Mouse (Mus musculus) CH12.LX (cell line): ENCODE measurements around the gene Tigit. TPM values are rescaled to one million over a fixed set of nuclear protein-coding genes. Genes with fewer than 3 reads are reported as not detected.

Experiments used
- DNase-seq: peaks from one replicate; pipeline ENCODE4 v3.0.0-alpha.2; 2013; ENCODE audit errors: extremely low read depth
- H3K27ac ChIP-seq: 2 replicates; pipeline ENCODE4 v1.5.1; 2012; ENCODE audit warnings: low read depth, mild to moderate bottlenecking, control low read depth, moderate library complexity; ENCODE audit not compliant: insufficient read depth
- H3K27me3 ChIP-seq: replicated peaks from 2 replicates; pipeline ENCODE3; 2012; ENCODE audit warnings: inconsistent platforms
- H3K36me3 ChIP-seq, 2 experiments: replicated peaks in 1 of 2; 2 replicates each; pipeline versions ENCODE3 to v1.6.1; 2012; ENCODE audit warnings: inconsistent platforms in 1 of 2, low read length in 1 of 2, mild to moderate bottlenecking in 1 of 2, mixed read lengths in 1 of 2, moderate library complexity in 1 of 2; ENCODE audit not compliant: control insufficient read depth in 1 of 2, insufficient read depth in 1 of 2
- H3K4me1 ChIP-seq, 2 experiments: 2 replicates each; pipeline ENCODE4 v1.6.1; 2012; ENCODE audit warnings: inconsistent platforms in 1 of 2, moderate library complexity in 1 of 2; ENCODE audit not compliant: insufficient read depth in 2 of 2, control insufficient read depth in 1 of 2
- H3K4me2 ChIP-seq: 2 replicates; pipeline ENCODE4 v1.6.1; 2012; ENCODE audit warnings: low read depth, mild to moderate bottlenecking, control low read depth; ENCODE audit not compliant: poor library complexity, insufficient read depth, severe bottlenecking
- H3K4me3 ChIP-seq, 3 experiments: fragments of 150-350 bp in 1 of 3; sonication (generic) in 1 of 3; replicated peaks in 1 of 3; 2 replicates each; pipeline versions ENCODE3 to v1.5.1; 2011 to 2012; ENCODE audit warnings: low read depth in 2 of 3, low read length in 2 of 3, mild to moderate bottlenecking in 2 of 3, moderate library complexity in 2 of 3, control low read depth in 1 of 3, improper control_type of control experiment in 1 of 3, inconsistent platforms in 1 of 3, mixed read lengths in 1 of 3; ENCODE audit not compliant: poor library complexity in 1 of 3
- H3K79me2 ChIP-seq: replicated peaks from 2 replicates; pipeline ENCODE4 v1.6.1; 2012; ENCODE audit warnings: mild to moderate bottlenecking, moderate library complexity; ENCODE audit not compliant: control insufficient read depth, poor library complexity, insufficient read depth, severe bottlenecking; ENCODE audit errors: extremely low read depth
- H3K9ac ChIP-seq: 2 replicates; pipeline ENCODE4 v1.6.1; 2012; ENCODE audit warnings: low read depth, mild to moderate bottlenecking, control low read depth, moderate library complexity; ENCODE audit not compliant: insufficient read depth
- H3K9me3 ChIP-seq: replicated peaks from 2 replicates; pipeline ENCODE3; 2012; ENCODE audit warnings: low read length, inconsistent platforms, mixed read lengths
- BHLHE40 ChIP-seq: IDR thresholded peaks from 2 replicates; pipeline ENCODE4 v1.6.1; 2011; ENCODE audit warnings: mild to moderate bottlenecking, low read depth, low read length, improper control_type of control experiment
- CHD1 ChIP-seq: IDR thresholded peaks from 2 replicates; pipeline ENCODE4 v1.6.1; 2012; ENCODE audit warnings: low read depth, low read length, improper control_type of control experiment, inconsistent platforms
- CHD2 ChIP-seq: IDR thresholded peaks from 2 replicates; pipeline ENCODE4 v1.6.1; 2011; ENCODE audit warnings: low read length, improper control_type of control experiment
- E2F4 ChIP-seq: IDR thresholded peaks from 2 replicates; pipeline ENCODE4 v1.6.1; 2011; ENCODE audit warnings: low read depth, low read length, improper control_type of control experiment; ENCODE audit not compliant: insufficient replicate concordance
- ELF1 ChIP-seq: IDR thresholded peaks from 2 replicates; pipeline ENCODE4 v1.6.1; 2014; ENCODE audit warnings: low read depth, mild to moderate bottlenecking, inconsistent platforms, low read length, improper control_type of control experiment
- EP300 ChIP-seq: IDR thresholded peaks from 2 replicates; pipeline ENCODE4 v1.6.1; 2011; ENCODE audit warnings: low read length, improper control_type of control experiment
- GABPA ChIP-seq: IDR thresholded peaks from 2 replicates; pipeline ENCODE4 v1.6.1; 2012; ENCODE audit warnings: low read depth, low read length, improper control_type of control experiment, inconsistent platforms; ENCODE audit not compliant: insufficient replicate concordance
- HCFC1 ChIP-seq: IDR thresholded peaks from 2 replicates; pipeline ENCODE4 v1.6.1; 2012; ENCODE audit warnings: low read depth, mild to moderate bottlenecking, inconsistent platforms, low read length, improper control_type of control experiment
- IRF4 ChIP-seq: IDR thresholded peaks from 2 replicates; pipeline ENCODE4 v1.6.1; 2014; ENCODE audit warnings: low read depth, mild to moderate bottlenecking, inconsistent platforms, low read length, improper control_type of control experiment
- JUN ChIP-seq: IDR thresholded peaks from 2 replicates; pipeline ENCODE4 v1.6.1; 2011; ENCODE audit warnings: low read depth, mild to moderate bottlenecking, low read length, improper control_type of control experiment, moderate library complexity; ENCODE audit not compliant: insufficient read depth
- JUND ChIP-seq: conservative IDR thresholded peaks from 2 replicates; pipeline ENCODE4 v1.6.1; 2011; ENCODE audit warnings: low read depth, low read length, improper control_type of control experiment
- KAT2A ChIP-seq: IDR thresholded peaks from 2 replicates; pipeline ENCODE4 v1.6.1; 2012; ENCODE audit warnings: low read length, improper control_type of control experiment, inconsistent platforms; ENCODE audit not compliant: insufficient replicate concordance
- MAFK ChIP-seq: IDR thresholded peaks from 2 replicates; pipeline ENCODE4 v1.6.1; 2011; ENCODE audit warnings: low read length, improper control_type of control experiment; ENCODE audit not compliant: insufficient replicate concordance
- MAX ChIP-seq: IDR thresholded peaks from 2 replicates; pipeline ENCODE4 v1.6.1; 2011; ENCODE audit warnings: low read length, improper control_type of control experiment
- MAZ ChIP-seq: IDR thresholded peaks from 2 replicates; pipeline ENCODE4 v1.6.1; 2012; ENCODE audit warnings: low read depth, mild to moderate bottlenecking, inconsistent platforms, low read length, improper control_type of control experiment, moderate library complexity
- MEF2A ChIP-seq: IDR thresholded peaks from 2 replicates; pipeline ENCODE4 v1.6.1; 2014; ENCODE audit warnings: low read depth, mild to moderate bottlenecking, inconsistent platforms, low read length, improper control_type of control experiment, borderline replicate concordance
- MXI1 ChIP-seq: IDR thresholded peaks from 2 replicates; pipeline ENCODE4 v1.6.1; 2011; ENCODE audit warnings: mild to moderate bottlenecking, low read depth, low read length, improper control_type of control experiment
- NELFE ChIP-seq: IDR thresholded peaks from 2 replicates; pipeline ENCODE4 v1.6.1; 2011; ENCODE audit warnings: low read depth, low read length, improper control_type of control experiment
- NRF1 ChIP-seq: IDR thresholded peaks from 2 replicates; pipeline ENCODE4 v1.6.1; 2014; ENCODE audit warnings: low read depth, mild to moderate bottlenecking, inconsistent platforms, low read length, improper control_type of control experiment, moderate library complexity
- PAX5 ChIP-seq: IDR thresholded peaks from 2 replicates; pipeline ENCODE4 v1.6.1; 2012; ENCODE audit warnings: low read length, inconsistent platforms, mixed read lengths
- POLR2A ChIP-seq: IDR thresholded peaks from 2 replicates; pipeline ENCODE4 v1.6.1; 2011; ENCODE audit warnings: low read depth, mild to moderate bottlenecking, improper control_type of control experiment, low read length
- POLR2AphosphoS2 ChIP-seq: IDR thresholded peaks from 2 replicates; pipeline ENCODE4 v1.6.1; 2011; ENCODE audit warnings: low read depth, low read length, improper control_type of control experiment
- RAD21 ChIP-seq: IDR thresholded peaks from 2 replicates; pipeline ENCODE4 v1.6.1; 2011; ENCODE audit warnings: low read depth, mild to moderate bottlenecking, low read length, improper control_type of control experiment, moderate library complexity
- SIN3A ChIP-seq: IDR thresholded peaks from 2 replicates; pipeline ENCODE4 v1.6.1; 2012; ENCODE audit warnings: low read length, improper control_type of control experiment, inconsistent platforms
- SMC3 ChIP-seq: IDR thresholded peaks from 2 replicates; pipeline ENCODE4 v1.6.1; 2011; ENCODE audit warnings: low read depth, low read length, improper control_type of control experiment
- USF1 ChIP-seq: IDR thresholded peaks from 2 replicates; pipeline ENCODE4 v1.6.1; 2014; ENCODE audit warnings: low read depth, mild to moderate bottlenecking, inconsistent platforms, low read length, improper control_type of control experiment
- USF2 ChIP-seq: conservative IDR thresholded peaks from 2 replicates; pipeline ENCODE4 v1.6.1; 2011; ENCODE audit warnings: low read depth, low read length, improper control_type of control experiment
- ZC3H11A ChIP-seq: IDR thresholded peaks from 2 replicates; pipeline ENCODE4 v1.6.1; 2012; ENCODE audit warnings: low read depth, mild to moderate bottlenecking, inconsistent platforms, low read length, improper control_type of control experiment
- ZMIZ1 ChIP-seq: IDR thresholded peaks from 2 replicates; pipeline ENCODE4 v1.6.1; 2012; ENCODE audit warnings: low read depth, mild to moderate bottlenecking, inconsistent platforms, low read length, improper control_type of control experiment
- ZNF384 ChIP-seq: IDR thresholded peaks from 2 replicates; pipeline ENCODE4 v1.6.1; 2012; ENCODE audit warnings: low read depth, low read length, improper control_type of control experiment, inconsistent platforms
- dilution Hi-C: fragments of 300-500 bp; cut with MboI; formaldehyde crosslinking; loops from 2 replicates; pipeline ENCODE4 v1.14.3; 2020; ENCODE audit warnings: low sequenced_read_pairs; ENCODE audit not compliant: extremely low pct_unique_long_range_greater_than_20kb, extremely low pct_ligation_motif_present
- in situ Hi-C: fragments of 300-500 bp; cut with MboI; formaldehyde crosslinking; loops from 3 replicates; pipeline ENCODE4 v1.14.3; 2019; ENCODE audit warnings: low sequenced_read_pairs, low pct_ligation_motif_present, low pct_unique_long_range_greater_than_20kb, mixed read lengths
- polyA plus RNA-seq: library from polyadenylated mRNA; unstranded; fragments of >175 nt; gene quantifications from 2 replicates; pipeline ENCODE4 v1.2.1, GENCODE M21; 2012; ENCODE audit warnings: low read depth; ENCODE audit not compliant: insufficient read length
- total RNA-seq, 2 experiments: library from RNA; depleted of rRNA; stranded (reverse); fragments of 300-350 nt in 1 of 2; fragments of >200 nt in 1 of 2; gene quantifications; 2 replicates each; pipeline ENCODE4 v1.2.3; 2012 to 2014

The Tigit gene
- total and polyA plus RNA-seq, 3 experiments: 17.5 to 67.2 (median 55.4) TPM

GRCm38 (mm10) chr16:43700575-43700974, 36.6 kb upstream of the Tigit start:
- H3K4me2 ChIP-seq: no peak overlapping the region
- peaks cover 10 to 32% of the 10 kb centered on the region in 2 experiments for H3K4me1 ChIP-seq
- no peaks in the 10 kb centered on the region for H3K79me2 ChIP-seq
- H3K27me3 ChIP-seq: no peaks in the 10 kb centered on the region
- no peaks in the 10 kb centered on the region for H3K36me3 ChIP-seq
- in situ Hi-C loops: no loop called here
- no peak for DNase-seq
- dilution Hi-C loops: no loop called here
- peaks cover 12% of the 10 kb centered on the region for H3K9me3 ChIP-seq
- H3K27ac ChIP-seq: no peak overlapping the region
- no peak overlapping the region for H3K4me3 ChIP-seq
- TF ChIP-seq MAZ (no peak), NELFE (no peak), USF2 (no peak), BHLHE40 (no peak), ELF1 (no peak), USF1 (no peak), MAX (no peak), ZC3H11A (no peak), MXI1 (no peak), MEF2A (no peak), MAFK (no peak), HCFC1 (no peak)
- no peak overlapping the region for H3K9ac ChIP-seq

DNA sequence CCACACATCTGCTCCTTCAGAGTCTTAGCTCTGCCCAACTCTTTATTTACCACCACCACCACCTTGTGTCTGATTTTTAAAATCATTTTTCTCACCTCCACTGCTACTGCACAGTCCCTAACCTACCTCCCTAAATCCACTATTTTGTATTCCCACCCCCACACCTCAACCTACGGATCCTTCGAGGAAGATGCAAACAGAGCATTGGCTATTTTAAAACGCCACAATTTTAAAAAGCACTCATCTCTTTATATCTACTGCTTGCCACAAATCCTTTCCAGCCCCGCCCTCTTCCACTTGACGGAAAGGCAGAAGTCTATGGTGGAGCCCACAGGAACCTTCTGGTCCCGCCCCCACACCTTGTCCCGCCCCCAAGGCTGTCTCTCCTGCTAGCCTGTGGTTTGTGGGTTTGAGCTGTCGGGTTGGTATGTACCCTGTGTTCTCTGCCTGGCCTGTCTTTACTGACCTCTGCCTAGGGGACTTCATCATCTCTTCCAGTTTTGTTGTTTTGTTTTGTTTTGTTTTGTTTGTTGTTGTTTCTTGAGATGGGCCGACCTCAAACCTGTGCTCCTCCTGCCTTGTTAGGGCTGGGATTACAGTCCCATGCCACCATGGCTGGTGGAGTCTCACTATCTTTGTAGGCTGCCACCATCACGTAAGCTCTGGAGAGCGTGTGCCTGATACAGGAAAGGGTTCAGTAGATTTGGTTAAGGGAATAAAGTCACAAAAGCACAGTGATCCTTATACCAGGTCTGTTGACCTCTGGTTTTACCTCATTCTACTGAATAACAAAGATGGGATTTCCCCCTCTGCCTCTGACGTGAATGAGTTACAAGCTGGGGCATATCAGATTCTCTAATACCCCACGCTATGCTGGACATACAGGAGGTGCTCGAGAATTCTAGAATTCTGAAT, 35.0 kb upstream of the Tigit start:
- no peaks in the 10 kb centered on the region for H3K36me3 ChIP-seq
- peak overlapping the region; percentile 98 for H3K27ac ChIP-seq
- H3K79me2 ChIP-seq: no peaks in the 10 kb centered on the region
- peaks cover 10 to 35% of the 10 kb centered on the region in 2 experiments for H3K4me1 ChIP-seq
- dilution Hi-C loops (no loop called here), in situ Hi-C loops (loop anchor here (5.0 to 10.0 kb wide), 4 partner anchors 37 to 304 kb away; partner anchors contain the start of gene Tigit)
- H3K27me3 ChIP-seq: no peaks in the 10 kb centered on the region
- peak overlapping the region; percentile 96 for H3K4me2 ChIP-seq
- peak overlapping the region; percentile 83 for H3K9ac ChIP-seq
- peak; percentile 99 for DNase-seq
- H3K4me3 ChIP-seq: peak overlapping the region; percentile 35 to 50 (median 47)
- H3K9me3 ChIP-seq: peaks cover 12% of the 10 kb centered on the region
- TF ChIP-seq CHD1 (peak; percentile 96), MXI1 (peak; percentile 58), IRF4 (peak; percentile 81), EP300 (peak; percentile 70), ELF1 (peak; percentile 40; the same call in 1 of the 2 replicates), MAX (peak; percentile 39), POLR2AphosphoS2 (no peak), E2F4 (peak; percentile 48; the same call in 1 of the 2 replicates), ZNF384 (no peak), KAT2A (no peak), JUN (0 out of 2 replicates have a peak, but pooled peaks have one; percentile 21), RAD21 (peak; percentile 68), SIN3A (peak; percentile 84), NELFE (peak; percentile 58; the same call in 1 of the 2 replicates), SMC3 (peak; percentile 56), PAX5 (no peak), GABPA (no peak), NRF1 (no peak), ZC3H11A (no peak), ZMIZ1 (peak; percentile 69), CHD2 (no peak; the same call in 1 of the 2 replicates), JUND (0 out of 2 replicates have a peak, but pooled peaks have one; percentile 5), POLR2A (peak; percentile 75)
